Mouse (Mus musculus) gastrocnemius, postnatal 14 days (tissue): ENCODE measurements at regions not wholly inside any gene's neighbourhood (a gene's known extent, or its start where the extent isn't known, plus 50 kb on each side); places are given as distances from the start of the nearest gene placed in this dataset.

Source experiments
- DNase-seq: peaks from one replicate; pipeline ENCODE4 v3.0.0; 2021; ENCODE audit warnings: mixed read lengths
- intact Hi-C: fragments of 180-260 bp; cut with DNase I; formaldehyde crosslinking; loops from one replicate; pipeline ENCODE4 v1.15.1; 2025; ENCODE audit warnings: low total_unique reads

GRCm38 (mm10) chr4:137216908-137217497 lies 60.3 kb upstream of the Wnt4 start:
- intact Hi-C loops, result no loop called here

GRCm38 (mm10) chr4:137214573-137214972 lies 62.7 kb upstream of the Wnt4 start:
- no peak for DNase-seq

More at GRCm38 (mm10) chr4:137216908-137217497, 60.3 kb upstream of the Wnt4 start:
- DNase-seq, result no peak

GRCm38 (mm10) chr4:137212846-137213245 lies 64.4 kb upstream of the Wnt4 start:
- no peak for DNase-seq
- intact Hi-C loops, result no loop called here

More at GRCm38 (mm10) chr4:137214573-137214972, 62.7 kb upstream of the Wnt4 start:
- intact Hi-C loops, result no loop called here

GRCm38 (mm10) chr4:137212106-137212505 lies 65.2 kb upstream of the Wnt4 start:
- no peak for DNase-seq
- intact Hi-C loops, result no loop called here

GRCm38 (mm10) chr4:137211288-137211687 lies 66.0 kb upstream of the Wnt4 start:
- DNase-seq, result no peak
- intact Hi-C loops, result no loop called here

- no peak for DNase-seq
- intact Hi-C loops, result no loop called here
These were observed 66.8 kb upstream of the Wnt4 start for GRCm38 (mm10) chr4:137210525-137210924.

GRCm38 (mm10) chr4:137200968-137201367 lies 76.3 kb upstream of the Wnt4 start:
- DNase-seq, result no peak
- intact Hi-C loops, result no loop called here

GRCm38 (mm10) chr4:137200426-137200825 lies 76.9 kb upstream of the Wnt4 start:
- DNase-seq, result no peak
- intact Hi-C loops, result no loop called here

GRCm38 (mm10) chr4:137196491-137196974 lies 80.8 kb upstream of the Wnt4 start:
- DNase-seq, result no peak
- intact Hi-C loops, result no loop called here

GRCm38 (mm10) chr4:137194106-137194505 lies 83.2 kb upstream of the Wnt4 start:
- intact Hi-C loops, result no loop called here

GRCm38 (mm10) chr4:137190625-137191024 lies 86.7 kb upstream of the Wnt4 start:
- DNase-seq, result no peak
- intact Hi-C loops, result no loop called here

More at GRCm38 (mm10) chr4:137194106-137194505, 83.2 kb upstream of the Wnt4 start:
- DNase-seq, result peak; percentile 71

GRCm38 (mm10) chr4:137189801-137190200 lies 87.5 kb upstream of the Wnt4 start:
- no peak for DNase-seq
- intact Hi-C loops, result no loop called here

GRCm38 (mm10) chr4:137189058-137189457 lies 88.2 kb upstream of the Wnt4 start:
- peak; percentile 66 for DNase-seq
- intact Hi-C loops, result no loop called here

GRCm38 (mm10) chr4:137187592-137187991 lies 89.7 kb upstream of the Wnt4 start:
- DNase-seq, result no peak
- intact Hi-C loops, result no loop called here

GRCm38 (mm10) chr4:137187051-137187450 lies 90.2 kb upstream of the Wnt4 start:
- intact Hi-C loops, result no loop called here
- no peak for DNase-seq

- intact Hi-C loops, result no loop called here
- no peak for DNase-seq
These were observed 92.3 kb upstream of the Wnt4 start for GRCm38 (mm10) chr4:137185001-137185400.

GRCm38 (mm10) chr4:137183181-137183850 lies 94.0 kb upstream of the Wnt4 start:
- intact Hi-C loops, result no loop called here
- no peak for DNase-seq

- DNase-seq, result no peak
- intact Hi-C loops, result no loop called here
These were observed 94.7 kb upstream of the Wnt4 start for GRCm38 (mm10) chr4:137182547-137182946.

GRCm38 (mm10) chr4:137181252-137181651 lies 96.0 kb upstream of the Wnt4 start:
- intact Hi-C loops, result no loop called here
- DNase-seq, result no peak

GRCm38 (mm10) chr4:137180083-137180482 lies 97.2 kb upstream of the Wnt4 start:
- intact Hi-C loops, result no loop called here
- DNase-seq, result no peak

- intact Hi-C loops, result no loop called here
- DNase-seq, result no peak
These were observed 98.5 kb upstream of the Wnt4 start for GRCm38 (mm10) chr4:137178833-137179232.
